Mouse (Mus musculus): ENCODE data around the gene Pcbp2.

Gene Pcbp2

GRCm38 (mm10) chr15:102468675-102469370, 1.5 kb upstream of the Pcbp2 start:
- no peak for DNase-seq

GRCm38 (mm10) chr15:102470605-102471294, 411 bp downstream of the Pcbp2 start:
- peak; percentile 89 for DNase-seq

- no peak for DNase-seq
Measured at GRCm38 (mm10) chr15:102471295-102471645, 931 bp downstream of the Pcbp2 start.

- DNase-seq, result no peak
Measured at GRCm38 (mm10) chr15:102471727-102472126, 1.4 kb downstream of the Pcbp2 start.

GRCm38 (mm10) chr15:102473246-102473645, 2.9 kb downstream of the Pcbp2 start:
- no peak for DNase-seq

- DNase-seq, result no peak
Measured at GRCm38 (mm10) chr15:102474520-102474919, 4.2 kb downstream of the Pcbp2 start.

- no peak for DNase-seq
Measured at GRCm38 (mm10) chr15:102483136-102483535, 12.8 kb downstream of the Pcbp2 start.

GRCm38 (mm10) chr15:102485853-102486252, 15.5 kb downstream of the Pcbp2 start:
- no peak for DNase-seq

- DNase-seq, result no peak
Measured at GRCm38 (mm10) chr15:102487664-102488063, 17.3 kb downstream of the Pcbp2 start.

GRCm38 (mm10) chr15:102498322-102498721, 28.0 kb downstream of the Pcbp2 start:
- DNase-seq, result no peak

- no peak for DNase-seq
Measured at GRCm38 (mm10) chr15:102499370-102499769, 29.0 kb downstream of the Pcbp2 start.

GRCm38 (mm10) chr15:102499851-102500250, 29.5 kb downstream of the Pcbp2 start:
- DNase-seq, result no peak

- DNase-seq, result no peak
Measured at GRCm38 (mm10) chr15:102500479-102500878, 30.1 kb downstream of the Pcbp2 start.

- no peak for DNase-seq
Measured at GRCm38 (mm10) chr15:102501084-102501814, 30.9 kb downstream of the Pcbp2 start.

- no peak for DNase-seq
Measured at GRCm38 (mm10) chr15:102502254-102502840, 32.0 kb downstream of the Pcbp2 start.

- no peak for DNase-seq
Measured at GRCm38 (mm10) chr15:102503447-102503846, 33.1 kb downstream of the Pcbp2 start, which contains the start of gene Gm10337. Gene Gm10337, plus strand, starts transcription at chr15:102503722.

GRCm38 (mm10) chr15:102503924-102504782, 33.8 kb downstream of the Pcbp2 start:
- DNase-seq, result no peak

GRCm38 (mm10) chr15:102505073-102505769, 34.9 kb downstream of the Pcbp2 start:
- no peak for DNase-seq

GRCm38 (mm10) chr15:102505770-102506463, 35.6 kb downstream of the Pcbp2 start:
- no peak for DNase-seq

GRCm38 (mm10) chr15:102506464-102506830, 36.1 kb downstream of the Pcbp2 start:
- no peak for DNase-seq

- no peak for DNase-seq
Measured at GRCm38 (mm10) chr15:102506864-102507263, 36.5 kb downstream of the Pcbp2 start.

All from kidney, adult 18-20 months (tissue).